Mouse (Mus musculus) ES-Bruce4 (cell line): ENCODE results near the gene Maged1. TPM values are rescaled to one million over a fixed set of nuclear protein-coding genes. Genes with fewer than 3 reads are reported as not detected.
"Not testable (repeated sequence)": the region's sequence is repeated elsewhere in the genome, so short reads cannot be mapped to it uniquely, and the experiment has no call there.

Experiments used
- H3K27ac ChIP-seq: 2 replicates; pipeline ENCODE4 v1.5.1; 2012; ENCODE audit warnings: low read length, inconsistent platforms; ENCODE audit not compliant: insufficient read depth
- H3K27me3 ChIP-seq: 2 replicates; pipeline ENCODE4 v1.6.1; 2012; ENCODE audit warnings: mild to moderate bottlenecking, low read length, inconsistent platforms; ENCODE audit not compliant: control insufficient read depth, poor library complexity, insufficient read depth, severe bottlenecking
- H3K36me3 ChIP-seq: 2 replicates; pipeline ENCODE4 v1.6.1; 2012; ENCODE audit warnings: inconsistent platforms, mild to moderate bottlenecking, low read length, moderate library complexity; ENCODE audit not compliant: control insufficient read depth, poor library complexity, insufficient read depth, severe bottlenecking
- H3K4me1 ChIP-seq: one replicate; pipeline ENCODE4 v1.8.1; 2011; ENCODE audit warnings: low read length; ENCODE audit not compliant: control insufficient read depth, insufficient read depth
- H3K4me3 ChIP-seq: 2 replicates; pipeline ENCODE4 v1.5.1; 2011; ENCODE audit warnings: low read depth, mild to moderate bottlenecking, low read length
- H3K9ac ChIP-seq: 2 replicates; pipeline ENCODE4 v1.6.1; 2012; ENCODE audit warnings: low read depth, mild to moderate bottlenecking, inconsistent platforms; ENCODE audit not compliant: poor library complexity, severe bottlenecking
- H3K9me3 ChIP-seq: replicated peaks from 2 replicates; pipeline ENCODE4 v1.6.1; 2012; ENCODE audit warnings: mild to moderate bottlenecking, low read length, inconsistent platforms; ENCODE audit not compliant: control insufficient read depth, poor library complexity, insufficient read depth, severe bottlenecking
- CTCF ChIP-seq: IDR thresholded peaks from one replicate; pipeline ENCODE4 v1.8.1; 2011; ENCODE audit warnings: low read depth, low read length
- EP300 ChIP-seq: IDR thresholded peaks from 2 replicates; pipeline ENCODE4 v1.6.1; 2011; ENCODE audit warnings: low read depth, low read length; ENCODE audit not compliant: insufficient read depth
- POLR2A ChIP-seq: IDR thresholded peaks from one replicate; pipeline ENCODE4 v1.8.1; 2011; ENCODE audit warnings: low read length; ENCODE audit not compliant: insufficient read depth
- polyA plus RNA-seq: library from polyadenylated mRNA; stranded (reverse); fragments of >200 nt; gene quantifications from 2 replicates; pipeline ENCODE4 v1.2.4, GENCODE M21; 2011; ENCODE audit warnings: low read depth; ENCODE audit not compliant: missing spikeins, insufficient read depth, insufficient read length

Gene Maged1
- polyA plus RNA-seq, 1 experiment = 123 TPM

DNA sequence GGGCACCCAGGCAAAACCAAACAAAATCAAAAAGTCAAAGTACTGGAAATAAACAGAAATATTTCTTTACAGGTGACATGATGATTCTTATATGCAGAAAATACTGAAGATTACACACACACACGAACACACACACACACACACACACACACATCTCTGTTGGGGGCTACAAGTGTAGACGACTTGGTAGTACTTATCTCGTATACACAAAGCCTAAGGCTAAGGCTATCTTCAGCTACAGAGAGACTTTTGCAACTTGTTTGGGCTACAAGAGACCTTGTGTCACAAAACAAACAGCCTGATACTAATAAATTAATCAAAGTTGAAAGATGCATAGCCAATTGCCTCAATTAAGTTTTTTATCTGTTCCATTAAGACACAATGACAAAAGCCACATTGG lies 19.8 kb downstream of the Maged1 start:
- H3K9ac ChIP-seq = no peak overlapping the region
- no peaks in the 10 kb centered on the region for H3K36me3 ChIP-seq
- H3K4me1 ChIP-seq = no peaks in the 10 kb centered on the region
- H3K4me3 ChIP-seq = no peak overlapping the region
- no peaks in the 10 kb centered on the region for H3K9me3 ChIP-seq
- no peak overlapping the region for H3K27ac ChIP-seq
- TF ChIP-seq EP300 (no peak), CTCF (no peak), POLR2A (no peak)
- no peaks in the 10 kb centered on the region for H3K27me3 ChIP-seq

DNA sequence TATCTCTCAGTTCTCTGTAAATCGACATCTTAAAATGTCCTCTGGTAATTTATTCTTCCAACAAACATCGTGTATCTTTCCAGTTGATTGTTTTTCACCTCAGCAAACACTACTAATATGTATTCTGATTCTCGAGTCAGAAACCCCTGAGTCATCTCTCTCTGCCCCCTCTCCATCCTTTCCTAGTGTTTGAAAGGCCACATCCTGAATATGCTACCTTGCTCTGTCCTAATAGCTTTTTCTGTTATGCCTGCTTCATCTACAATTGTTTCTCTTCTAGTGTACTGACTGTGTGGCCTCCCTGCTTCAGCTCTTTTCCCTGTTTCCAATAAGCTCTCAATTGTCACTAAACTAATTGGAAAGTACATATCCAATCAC lies 33.5 kb downstream of the Maged1 start:
- Histone ChIP-seq H3K27ac (no peak overlapping the region), H3K27me3 (no peaks in the 10 kb centered on the region), H3K9me3 (no peaks in the 10 kb centered on the region), H3K9ac (no peak overlapping the region), H3K4me1 (no peaks in the 10 kb centered on the region), H3K36me3 (no peaks in the 10 kb centered on the region), H3K4me3 (no peak overlapping the region)
- TF ChIP-seq CTCF (no peak), POLR2A (no peak), EP300 (no peak)

DNA sequence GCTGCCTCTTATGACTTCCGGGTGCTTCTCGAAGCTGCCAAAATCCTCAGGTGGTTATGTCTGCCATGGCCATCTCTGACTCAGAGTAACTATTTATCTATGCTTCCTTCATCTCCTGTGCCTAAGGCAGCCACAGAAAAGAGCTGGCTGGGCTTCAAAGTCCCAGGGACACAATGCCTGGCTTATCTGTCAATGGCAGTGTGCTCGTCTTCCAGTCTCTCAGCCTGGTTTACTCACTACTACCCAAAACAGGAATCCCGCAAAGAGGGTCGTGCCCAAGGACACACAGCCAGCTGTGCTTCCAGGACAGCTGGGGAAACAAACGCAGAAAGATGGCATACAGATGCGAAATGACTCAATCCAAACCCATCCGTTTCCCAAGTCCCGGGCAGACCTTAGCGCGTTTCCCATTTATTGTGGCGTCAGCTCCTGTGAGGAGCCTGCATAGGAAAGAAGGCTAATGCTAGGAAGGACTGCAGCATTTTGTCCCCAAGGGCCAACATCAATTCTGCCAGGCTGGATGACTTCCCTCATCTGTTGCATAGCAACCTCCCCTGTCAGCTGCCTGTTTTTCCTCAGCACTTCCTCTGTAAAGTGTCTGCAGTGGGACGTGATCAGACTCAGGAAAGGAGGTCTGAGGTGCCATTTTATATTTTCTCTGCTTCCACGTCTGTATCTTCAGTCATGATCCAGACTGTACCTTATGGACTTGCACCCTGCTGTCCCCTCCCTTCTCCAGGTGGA lies 34.1 kb downstream of the Maged1 start:
- not testable (repeated sequence) for H3K36me3 ChIP-seq, H3K27me3 ChIP-seq, H3K4me1 ChIP-seq, H3K9ac ChIP-seq, H3K9me3 ChIP-seq, H3K27ac ChIP-seq, H3K4me3 ChIP-seq

DNA sequence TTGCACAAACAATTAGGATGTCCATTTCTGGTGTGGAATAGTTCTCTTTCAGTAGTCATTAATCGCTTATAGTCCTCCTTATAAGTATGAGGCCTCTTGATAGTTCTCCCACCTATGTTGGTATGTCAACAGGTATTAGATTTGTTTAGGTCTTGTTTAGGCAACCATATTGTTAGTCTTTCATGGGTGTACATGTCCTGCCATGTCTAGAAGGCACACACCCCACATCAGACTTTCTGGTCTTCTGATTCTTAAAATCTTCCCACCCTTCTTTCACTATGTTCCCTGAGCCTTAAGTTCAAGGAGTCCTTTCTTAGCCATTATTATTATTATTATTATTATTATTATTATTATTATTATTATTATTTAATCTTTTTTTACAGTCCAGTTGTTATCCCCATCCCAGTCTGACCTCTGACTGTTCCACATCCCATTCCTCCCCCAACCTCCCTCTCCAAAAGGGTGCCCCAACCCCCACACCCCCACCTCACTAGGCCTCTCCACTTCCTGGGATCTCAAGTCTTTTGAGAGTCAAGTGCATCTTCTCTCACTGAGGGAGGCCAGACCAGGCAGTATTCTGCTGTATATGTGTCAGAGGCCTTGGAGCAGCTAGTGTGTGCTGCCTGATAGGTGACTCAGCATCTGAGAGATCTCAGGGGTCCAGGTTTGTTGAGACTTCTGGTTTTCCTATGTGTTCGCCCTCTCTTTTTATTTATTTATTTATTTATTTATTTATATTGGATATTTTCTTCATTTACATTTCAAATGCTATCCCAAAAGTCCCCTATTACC lies 55.7 kb downstream of the Maged1 start:
- H3K27ac ChIP-seq = no peak overlapping the region
- H3K9me3 ChIP-seq = no peaks in the 10 kb centered on the region
- TF ChIP-seq CTCF (no peak), EP300 (no peak), POLR2A (no peak)
- no peaks in the 10 kb centered on the region for H3K36me3 ChIP-seq
- no peaks in the 10 kb centered on the region for H3K4me1 ChIP-seq
- H3K27me3 ChIP-seq = no peaks in the 10 kb centered on the region
- H3K9ac ChIP-seq = no peak overlapping the region
- no peak overlapping the region for H3K4me3 ChIP-seq

Other genes with a start within 250 kb of the Maged1 start
- not detected in 2 replicates for gene Fam90a1b, start 175.4 kb downstream of the Maged1 start, polyA plus RNA-seq
- gene Apoo, start 175.0 kb downstream of the Maged1 start, polyA plus RNA-seq = 36.4 and 38.0 TPM in 2 replicates
- 14.6 and 16.2 TPM in 2 replicates for gene Gspt2, start 93.9 kb upstream of the Maged1 start, polyA plus RNA-seq
- 4.1 and 4.9 TPM in 2 replicates for gene Zxdb, start 182.4 kb upstream of the Maged1 start, polyA plus RNA-seq